Mouse (Mus musculus) common myeloid progenitor, adult 5-6 weeks (primary cell): Measurements from ENCODE around the gene Acsl1. TPM values are rescaled to one million over a fixed set of nuclear protein-coding genes. Genes with fewer than 3 reads are reported as not detected.
"Not testable (repeated sequence)": the region's sequence is repeated elsewhere in the genome, so short reads cannot be mapped to it uniquely, and the experiment has no call there.

ENCODE experiments used
- ATAC-seq: replicated peaks from 2 replicates; pipeline ENCODE4 v1.8.0; 2016; ENCODE audit warnings: low read depth, mild to moderate bottlenecking, moderate TSS enrichment, inconsistent platforms; ENCODE audit not compliant: poor library complexity, severe bottlenecking
- total RNA-seq: library from RNA; stranded (forward); fragments of 200-1000, 187-1606 nt; gene quantifications from 2 replicates; pipeline ENCODE4 v1.2.3, GENCODE M21; 2017

Gene Acsl1
- total RNA-seq, 1 experiment from 2014 or later, result 70.3 TPM

- ATAC-seq, result no peak
Measured at GRCm38 (mm10) chr8:46550058-46550457, 79.2 kb downstream of the Acsl1 start.

- 0 out of 2 replicates have a peak, but pooled peaks have one; percentile 8 for ATAC-seq
Measured at GRCm38 (mm10) chr8:46551029-46551428, 80.2 kb downstream of the Acsl1 start.

- ATAC-seq, result peak; percentile 86
Measured at GRCm38 (mm10) chr8:46551615-46552440, 81.0 kb downstream of the Acsl1 start, which contains the start of gene Cenpu. TSS of gene Cenpu (plus strand) at chr8:46552028.

- ATAC-seq, result no peak
Measured at GRCm38 (mm10) chr8:46552441-46552765, 81.6 kb downstream of the Acsl1 start.

- ATAC-seq, result peak; percentile 97
Measured at GRCm38 (mm10) chr8:46559428-46559827, 88.6 kb downstream of the Acsl1 start.

- ATAC-seq, result no peak
Measured at GRCm38 (mm10) chr8:46562333-46562732, 91.5 kb downstream of the Acsl1 start.

DNA sequence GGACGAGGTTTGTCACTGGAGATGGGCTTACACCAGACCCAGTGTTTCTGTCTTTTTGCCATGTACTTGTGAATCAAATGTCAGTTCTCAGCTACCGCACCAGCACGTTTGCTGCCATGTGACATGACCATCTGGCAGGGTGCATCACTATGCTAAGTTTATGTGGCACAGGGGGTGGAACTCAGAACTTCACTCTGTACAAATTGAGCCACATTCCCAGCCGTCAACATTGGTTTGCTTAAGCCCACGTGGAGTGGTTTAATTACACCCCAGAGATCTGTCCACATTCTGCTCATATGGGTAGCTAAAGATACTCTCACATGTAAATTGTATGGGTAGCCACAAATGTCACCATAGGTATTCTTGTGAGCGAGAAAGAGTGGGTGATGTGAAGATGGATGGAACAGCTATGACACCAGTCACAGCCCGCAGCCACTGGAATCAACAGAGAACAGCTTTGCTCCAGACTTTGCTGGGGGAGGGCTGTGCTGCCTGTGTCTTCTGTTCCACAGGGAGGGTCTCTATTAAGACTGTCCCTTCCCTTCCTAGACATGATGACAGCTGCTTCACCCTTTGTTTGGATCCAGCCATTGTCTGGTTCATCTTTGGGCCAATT is 96.2 kb downstream of the Acsl1 start:
- ATAC-seq, result no peak

GRCm38 (mm10) chr8:46567946-46568345 is 97.1 kb downstream of the Acsl1 start:
- no peak for ATAC-seq

DNA sequence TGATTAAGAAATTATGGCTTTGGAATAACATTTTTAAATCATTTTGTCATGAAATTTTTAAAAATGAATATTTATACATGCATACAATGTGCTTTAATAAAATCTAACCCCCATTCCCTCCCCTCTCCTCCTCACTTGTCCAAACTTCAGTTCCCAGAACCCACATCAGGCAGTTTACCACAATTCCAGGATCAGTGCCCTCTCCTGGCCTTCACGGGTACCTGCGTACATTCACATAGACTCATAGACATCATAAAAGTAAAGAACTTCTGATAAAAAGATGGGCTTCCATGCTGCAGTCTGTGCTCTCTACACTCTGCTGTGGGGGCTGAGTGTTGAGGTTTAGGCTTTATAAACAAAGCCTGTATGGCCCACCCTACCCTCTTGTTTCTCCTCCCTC is 98.1 kb downstream of the Acsl1 start:
- ATAC-seq, result peak; percentile 50

DNA sequence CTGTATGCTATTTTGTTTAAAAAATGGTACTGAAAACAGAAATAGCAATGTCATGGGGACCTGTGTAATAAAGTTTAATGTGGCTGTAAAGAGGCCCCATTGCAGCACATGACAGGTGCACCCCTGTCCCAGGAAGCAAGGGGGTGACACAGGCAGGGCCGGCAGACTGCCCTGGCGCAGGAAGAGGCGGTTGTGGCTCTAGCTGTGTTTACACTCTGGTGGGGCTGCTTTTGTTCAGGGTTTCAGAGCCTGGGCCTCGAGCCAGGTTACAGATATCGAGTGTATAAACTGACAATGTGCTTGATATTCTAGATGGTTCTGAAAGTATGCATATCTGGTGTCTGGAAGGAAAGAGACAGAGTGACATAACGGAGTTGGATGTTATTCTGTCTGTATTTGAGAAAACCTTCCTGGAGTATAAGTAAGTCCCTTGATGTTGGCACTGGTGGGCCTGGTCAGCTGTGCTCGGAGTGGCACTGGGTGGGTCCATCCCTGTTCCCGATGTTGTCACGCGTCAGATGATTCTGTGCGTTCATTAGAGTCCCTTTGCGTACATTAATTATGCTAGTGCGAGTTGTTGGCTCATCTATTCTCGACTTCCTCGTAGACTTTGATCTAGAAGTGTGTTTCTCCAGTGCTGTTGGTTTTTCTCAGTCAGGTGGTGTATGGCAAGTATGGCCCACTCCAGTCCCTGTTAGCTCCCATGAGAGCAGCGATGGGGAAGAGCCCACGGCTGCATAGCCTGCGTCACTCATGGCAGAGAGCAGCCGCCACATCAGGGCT is 99.0 kb downstream of the Acsl1 start:
- ATAC-seq, result peak; percentile 57

- no peak for ATAC-seq
Measured at GRCm38 (mm10) chr8:46570673-46571072, 99.8 kb downstream of the Acsl1 start.

DNA sequence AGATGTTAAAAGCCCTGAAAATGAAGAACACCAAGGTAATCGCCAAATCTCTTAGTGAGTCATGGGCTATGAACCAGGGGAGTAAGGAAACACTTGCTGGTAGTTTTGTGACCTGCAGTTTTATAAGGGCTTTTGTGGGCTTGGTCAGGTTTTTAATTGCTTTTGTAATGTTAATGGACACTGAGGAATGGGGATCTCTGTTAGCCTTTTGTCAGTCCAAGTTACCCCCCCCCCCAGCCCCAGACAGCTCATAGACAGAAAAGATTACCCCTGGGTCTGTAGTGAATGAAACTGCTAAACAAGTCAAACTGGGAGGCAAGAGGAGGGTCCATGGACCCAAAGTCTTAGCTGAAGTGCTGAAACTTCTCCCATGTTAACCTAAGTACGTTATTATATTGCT is 102.6 kb downstream of the Acsl1 start:
- no peak for ATAC-seq

- no peak for ATAC-seq
Measured at GRCm38 (mm10) chr8:46573964-46574363, 103.1 kb downstream of the Acsl1 start.

- no peak for ATAC-seq
Measured at GRCm38 (mm10) chr8:46578794-46579193, 108.0 kb downstream of the Acsl1 start.

DNA sequence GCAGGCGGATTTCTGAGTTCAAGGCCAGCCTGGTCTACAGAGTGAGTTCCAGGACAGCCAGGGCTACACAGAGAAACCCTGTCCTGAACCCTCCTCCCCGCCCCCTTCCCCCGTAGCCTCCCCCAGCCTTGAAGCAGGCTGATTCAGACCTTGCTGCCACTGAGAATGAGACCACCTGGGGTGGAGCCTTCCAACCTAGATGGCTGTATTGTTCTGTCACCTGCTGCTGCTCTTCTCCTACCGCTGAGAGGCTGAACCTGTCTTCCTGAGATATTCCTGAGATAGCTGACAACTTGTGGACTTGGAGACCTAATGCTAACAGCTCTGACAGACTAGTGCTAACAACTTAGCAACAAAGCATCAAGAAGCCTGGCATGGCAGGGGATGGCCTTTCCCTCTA is 113.5 kb downstream of the Acsl1 start:
- ATAC-seq, result not testable (repeated sequence)

- no peak; the same call in 1 of the 2 replicates for ATAC-seq
Measured at GRCm38 (mm10) chr8:46585576-46585975, 114.7 kb downstream of the Acsl1 start.

Other genes with a start within 250 kb of the Acsl1 start
- gene Helt, start 176.4 kb upstream of the Acsl1 start, total RNA-seq, result not detected in 2 replicates
- gene Cenpu, start 81.0 kb downstream of the Acsl1 start, total RNA-seq, result 56.1 and 86.5 TPM in 2 replicates
- gene Primpol, start 146.2 kb downstream of the Acsl1 start, total RNA-seq, result 13.9 and 21.6 TPM in 2 replicates
- gene Casp3, start 146.3 kb downstream of the Acsl1 start, total RNA-seq, result 191 and 192 TPM in 2 replicates